Mouse (Mus musculus): ENCODE measurements around the gene Cd164. TPM values are rescaled to one million over a fixed set of nuclear protein-coding genes. Genes with fewer than 3 reads are reported as not detected.

The Cd164 gene
- polyA plus RNA-seq, 1 experiment from 2014 or later = 196 TPM

DNA sequence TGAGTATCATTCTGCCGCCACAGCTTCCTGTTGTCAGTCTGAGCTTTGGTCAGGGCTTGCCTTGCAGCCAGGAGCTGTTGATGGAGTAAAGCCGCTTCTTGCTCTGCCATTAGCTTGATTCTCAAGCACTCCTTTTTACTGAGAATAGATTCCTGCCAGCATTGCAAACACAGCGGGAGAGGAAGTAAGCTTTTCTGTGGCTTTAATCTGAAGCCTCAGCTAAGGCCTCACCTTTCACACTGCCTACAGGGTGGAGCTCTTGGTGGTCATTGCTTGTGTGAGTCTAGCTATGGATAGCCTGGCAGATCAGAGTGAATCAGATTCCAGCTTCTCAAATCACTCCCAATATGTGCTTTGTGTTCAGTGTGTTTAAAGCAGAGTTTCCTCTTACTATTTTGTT, 33.1 kb downstream of the Cd164 start:
- H3K4me2 ChIP-seq (ENCODE audit: low read depth, low read length) = no peak overlapping the region
- H3K27ac ChIP-seq (ENCODE audit: low read length) = peak overlapping the region; percentile 59; the same call in 1 of the 2 replicates
- H3K36me3 ChIP-seq (ENCODE audit: control insufficient read depth, insufficient read depth) = peaks cover 3% of the 10 kb centered on the region; the same call in 1 of the 2 replicates
- no peak overlapping the region for H3K4me3 ChIP-seq (ENCODE audit: low read length)
- H3K9me3 ChIP-seq (replicated peaks; ENCODE audit: control insufficient read depth, low read length) = peaks cover 11% of the 10 kb centered on the region
- WGBS = 40% methylated on average over 3 of the region's 3 CpGs
- no peak for ATAC-seq (replicated peaks; ENCODE audit: extremely low read depth, insufficient read depth, low FRiP score)
- no peaks in the 10 kb centered on the region for H3K27me3 ChIP-seq (ENCODE audit: control insufficient read depth, insufficient read depth, low read length)
- H3K9ac ChIP-seq (ENCODE audit: low read length) = no peak overlapping the region
- H3K4me1 ChIP-seq (ENCODE audit: control insufficient read depth, insufficient read depth, low read length) = peaks cover 8% of the 10 kb centered on the region

DNA sequence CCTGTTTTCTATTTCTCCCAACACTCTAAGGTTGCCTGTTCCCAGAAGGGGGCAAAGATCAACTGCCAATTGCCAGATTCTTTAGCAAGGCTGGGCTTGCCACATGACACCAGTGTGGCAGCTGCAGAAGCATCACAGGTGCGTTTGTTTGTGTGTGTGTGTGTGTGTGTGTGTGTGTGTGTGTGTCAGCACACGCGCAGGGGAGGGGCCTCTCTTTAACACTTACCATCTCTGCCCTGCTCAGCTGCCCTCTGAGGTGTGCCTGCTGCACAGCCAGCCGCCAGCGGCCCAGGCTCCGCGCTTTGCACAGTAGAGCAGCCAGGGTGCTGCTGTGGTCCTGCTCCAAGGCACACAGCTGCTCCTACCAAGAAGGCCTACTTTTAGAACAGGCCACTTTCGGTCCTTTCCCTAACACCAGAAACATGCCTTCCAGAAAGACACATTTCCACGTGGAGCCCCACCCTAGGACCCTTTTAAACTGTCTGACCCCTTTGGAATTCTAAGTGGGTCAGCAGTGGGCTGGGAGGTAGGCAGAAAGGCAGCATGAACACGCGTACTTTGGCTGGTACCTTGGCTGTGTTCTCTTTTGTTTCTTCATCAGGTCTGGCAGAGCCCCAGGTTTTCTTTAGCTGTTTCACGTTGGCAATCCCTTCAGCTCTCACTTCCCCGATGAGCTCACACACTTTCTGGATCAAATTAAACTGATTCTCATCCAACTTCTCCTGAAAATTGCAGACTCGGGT, 33.8 kb downstream of the Cd164 start:
- no peak overlapping the region for H3K4me2 ChIP-seq (ENCODE audit: low read depth, low read length)
- peak overlapping the region; percentile 61 for H3K27ac ChIP-seq (ENCODE audit: low read length)
- no peak overlapping the region for H3K4me3 ChIP-seq (ENCODE audit: low read length)
- H3K9ac ChIP-seq (ENCODE audit: low read length) = no peak overlapping the region
- peaks cover 11% of the 10 kb centered on the region for H3K9me3 ChIP-seq (replicated peaks; ENCODE audit: control insufficient read depth, low read length)
- H3K4me1 ChIP-seq (ENCODE audit: control insufficient read depth, insufficient read depth, low read length) = peaks cover 8% of the 10 kb centered on the region
- 39% methylated on average over 14 of the region's 14 CpGs for WGBS
- ATAC-seq (replicated peaks; ENCODE audit: extremely low read depth, insufficient read depth, low FRiP score) = peak; percentile 72
- no peaks in the 10 kb centered on the region for H3K27me3 ChIP-seq (ENCODE audit: control insufficient read depth, insufficient read depth, low read length)
- H3K36me3 ChIP-seq (ENCODE audit: control insufficient read depth, insufficient read depth) = peaks cover 3% of the 10 kb centered on the region; the same call in 1 of the 2 replicates

DNA sequence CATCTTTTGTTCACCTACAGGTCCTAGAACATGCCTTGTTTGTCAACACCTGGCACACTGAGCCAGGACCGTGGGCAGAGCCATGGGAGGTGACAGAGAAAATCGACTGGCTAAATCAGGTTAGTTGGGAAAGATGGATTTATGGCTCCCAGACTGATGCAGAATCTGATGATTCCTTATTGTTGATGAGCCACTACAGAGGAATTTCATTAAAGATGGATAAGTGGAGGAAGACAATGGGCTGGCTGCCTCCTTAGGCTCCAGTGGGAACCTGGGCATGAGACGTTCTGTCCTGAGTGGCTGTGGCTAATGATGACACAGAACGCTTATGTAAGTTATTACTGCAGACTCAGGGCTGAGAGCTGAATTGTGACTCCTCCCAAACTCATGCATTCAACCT, 34.5 kb downstream of the Cd164 start:
- H3K9ac ChIP-seq (ENCODE audit: low read length) = no peak overlapping the region
- 70% methylated on average over 4 of the region's 4 CpGs for WGBS
- H3K36me3 ChIP-seq (ENCODE audit: control insufficient read depth, insufficient read depth) = peaks cover 3% of the 10 kb centered on the region; the same call in 1 of the 2 replicates
- H3K4me1 ChIP-seq (ENCODE audit: control insufficient read depth, insufficient read depth, low read length) = peaks cover 8% of the 10 kb centered on the region
- H3K9me3 ChIP-seq (replicated peaks; ENCODE audit: control insufficient read depth, low read length) = peaks cover 8% of the 10 kb centered on the region
- ATAC-seq (replicated peaks; ENCODE audit: extremely low read depth, insufficient read depth, low FRiP score) = no peak
- H3K27ac ChIP-seq (ENCODE audit: low read length) = peak overlapping the region; percentile 61
- no peaks in the 10 kb centered on the region for H3K27me3 ChIP-seq (ENCODE audit: control insufficient read depth, insufficient read depth, low read length)
- H3K4me2 ChIP-seq (ENCODE audit: low read depth, low read length) = no peak overlapping the region
- no peak overlapping the region for H3K4me3 ChIP-seq (ENCODE audit: low read length)

DNA sequence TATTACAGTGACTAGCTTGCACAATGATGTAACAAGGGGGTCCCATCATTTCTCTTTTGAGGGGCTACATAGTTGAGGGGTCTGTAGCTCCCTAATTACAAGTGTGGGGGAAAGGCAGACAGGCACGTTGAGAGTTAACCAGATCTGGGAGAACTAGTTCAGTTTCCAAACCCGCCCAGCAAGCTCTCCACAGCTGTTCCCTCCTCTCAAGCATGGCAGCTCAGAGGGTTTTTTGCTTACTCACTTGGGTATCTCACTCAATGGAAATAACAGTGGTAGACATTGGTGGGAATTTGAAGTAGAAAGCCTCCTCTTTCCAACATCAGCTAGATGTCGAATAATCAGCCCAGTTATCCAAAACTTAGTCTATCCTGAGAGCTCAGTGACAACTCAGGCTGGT, 35.9 kb downstream of the Cd164 start:
- 73% methylated on average over 3 of the region's 3 CpGs for WGBS
- H3K4me1 ChIP-seq (ENCODE audit: control insufficient read depth, insufficient read depth, low read length) = peaks cover 8% of the 10 kb centered on the region
- H3K36me3 ChIP-seq (ENCODE audit: control insufficient read depth, insufficient read depth) = no peaks in the 10 kb centered on the region
- H3K4me3 ChIP-seq (ENCODE audit: low read length) = no peak overlapping the region
- H3K27ac ChIP-seq (ENCODE audit: low read length) = no peak overlapping the region
- no peak overlapping the region for H3K4me2 ChIP-seq (ENCODE audit: low read depth, low read length)
- no peak for ATAC-seq (replicated peaks; ENCODE audit: extremely low read depth, insufficient read depth, low FRiP score)
- no peaks in the 10 kb centered on the region for H3K27me3 ChIP-seq (ENCODE audit: control insufficient read depth, insufficient read depth, low read length)
- no peak overlapping the region for H3K9ac ChIP-seq (ENCODE audit: low read length)
- H3K9me3 ChIP-seq (replicated peaks; ENCODE audit: control insufficient read depth, low read length) = peaks cover 3% of the 10 kb centered on the region

DNA sequence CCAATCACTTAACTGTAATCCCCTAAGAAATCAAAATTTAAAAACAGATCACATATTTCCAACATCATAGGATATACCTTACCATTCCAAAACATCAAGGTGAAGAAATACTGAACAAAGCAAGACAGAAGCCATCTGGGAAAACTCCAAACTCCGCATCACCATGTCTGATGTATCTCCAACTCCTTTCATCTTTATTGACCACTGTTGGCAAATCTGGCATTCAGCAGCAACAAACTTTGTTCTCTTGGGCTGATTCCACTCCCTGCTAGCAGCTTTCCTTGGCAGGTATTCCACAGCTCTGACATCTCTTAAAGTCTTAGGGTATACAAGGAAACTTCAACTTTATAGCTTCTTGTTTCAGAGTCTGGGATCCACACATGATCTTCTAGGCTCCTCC, 39.2 kb downstream of the Cd164 start:
- 91% methylated on average over 1 of the region's 1 CpGs for WGBS
- no peaks in the 10 kb centered on the region for H3K36me3 ChIP-seq (ENCODE audit: control insufficient read depth, insufficient read depth)
- no peak overlapping the region for H3K4me2 ChIP-seq (ENCODE audit: low read depth, low read length)
- H3K27me3 ChIP-seq (ENCODE audit: control insufficient read depth, insufficient read depth, low read length) = no peaks in the 10 kb centered on the region
- no peak for ATAC-seq (replicated peaks; ENCODE audit: extremely low read depth, insufficient read depth, low FRiP score)
- no peak overlapping the region for H3K9ac ChIP-seq (ENCODE audit: low read length)
- peaks cover 11% of the 10 kb centered on the region for H3K9me3 ChIP-seq (replicated peaks; ENCODE audit: control insufficient read depth, low read length)
- peaks cover 9% of the 10 kb centered on the region for H3K4me1 ChIP-seq (ENCODE audit: control insufficient read depth, insufficient read depth, low read length)
- no peak overlapping the region for H3K4me3 ChIP-seq (ENCODE audit: low read length)
- no peak overlapping the region for H3K27ac ChIP-seq (ENCODE audit: low read length)

DNA sequence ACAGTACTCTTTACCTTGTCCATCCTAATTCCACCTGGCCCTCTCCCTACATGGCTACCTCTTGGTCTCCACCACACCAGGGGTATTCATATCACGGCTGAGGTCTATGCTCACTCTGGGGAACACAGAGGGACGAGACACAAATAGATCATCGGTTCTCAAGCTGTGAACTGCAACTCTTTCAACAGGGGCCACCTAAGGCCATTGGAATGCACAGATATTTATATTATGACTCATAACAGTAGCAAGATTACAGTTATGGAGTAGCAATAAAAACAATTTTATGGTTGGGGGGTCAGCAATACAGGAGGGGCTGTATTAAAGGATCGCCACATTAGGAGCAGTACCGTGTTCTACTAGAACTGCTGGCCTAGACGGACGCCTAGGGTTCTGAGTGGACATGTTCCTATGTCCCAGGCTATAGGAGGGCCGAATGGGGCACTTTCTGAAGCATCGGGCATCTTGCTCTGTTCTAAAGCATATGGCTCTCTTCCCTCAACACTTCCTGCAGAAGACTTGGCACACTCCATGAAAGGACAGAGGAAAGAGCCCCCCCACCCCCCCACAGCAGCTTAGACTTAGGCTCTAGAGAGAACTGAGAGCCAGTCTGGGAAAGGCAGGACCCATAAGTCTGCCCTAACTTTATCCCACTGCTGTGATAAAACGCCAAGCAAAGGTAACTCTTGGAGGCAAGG, 42.6 kb downstream of the Cd164 start:
- 69% methylated on average over 10 of the region's 10 CpGs for WGBS
- H3K4me2 ChIP-seq (ENCODE audit: low read depth, low read length) = no peak overlapping the region
- H3K27me3 ChIP-seq (ENCODE audit: control insufficient read depth, insufficient read depth, low read length) = no peaks in the 10 kb centered on the region
- no peaks in the 10 kb centered on the region for H3K36me3 ChIP-seq (ENCODE audit: control insufficient read depth, insufficient read depth)
- H3K4me3 ChIP-seq (ENCODE audit: low read length) = no peak overlapping the region
- peaks cover 11% of the 10 kb centered on the region for H3K9me3 ChIP-seq (replicated peaks; ENCODE audit: control insufficient read depth, low read length)
- no peak overlapping the region for H3K27ac ChIP-seq (ENCODE audit: low read length)
- no peak for ATAC-seq (replicated peaks; ENCODE audit: extremely low read depth, insufficient read depth, low FRiP score)
- H3K4me1 ChIP-seq (ENCODE audit: control insufficient read depth, insufficient read depth, low read length) = peaks cover 13% of the 10 kb centered on the region
- H3K9ac ChIP-seq (ENCODE audit: low read length) = no peak overlapping the region

DNA sequence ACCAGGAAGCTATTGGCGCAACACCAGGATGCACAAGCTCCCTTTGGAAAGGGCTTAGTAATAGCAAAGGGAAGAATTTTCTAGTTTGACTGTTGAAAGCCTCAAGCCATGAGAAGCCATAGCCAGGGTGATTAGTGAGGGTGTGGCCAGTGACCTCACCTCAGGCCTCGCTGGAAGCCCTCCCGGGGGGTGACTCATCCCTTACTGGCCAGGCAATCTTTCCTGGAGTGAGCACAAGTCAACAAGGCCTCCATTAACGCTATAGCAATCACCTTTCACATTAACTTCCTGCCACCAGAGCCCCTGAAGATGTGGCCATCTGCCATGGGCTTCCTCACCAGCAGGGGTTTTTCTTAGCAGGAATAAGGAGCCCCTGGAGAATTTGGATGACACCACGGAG, 45.9 kb downstream of the Cd164 start:
- Histone ChIP-seq H3K27ac (ENCODE audit: low read length) (no peak overlapping the region), H3K4me3 (ENCODE audit: low read length) (no peak overlapping the region), H3K9me3 (replicated peaks; ENCODE audit: control insufficient read depth, low read length) (peaks cover 8% of the 10 kb centered on the region), H3K9ac (ENCODE audit: low read length) (no peak overlapping the region), H3K4me1 (ENCODE audit: control insufficient read depth, insufficient read depth, low read length) (peaks cover 13% of the 10 kb centered on the region), H3K36me3 (ENCODE audit: control insufficient read depth, insufficient read depth) (no peaks in the 10 kb centered on the region), H3K27me3 (ENCODE audit: control insufficient read depth, insufficient read depth, low read length) (no peaks in the 10 kb centered on the region), H3K4me2 (ENCODE audit: low read depth, low read length) (no peak overlapping the region)
- ATAC-seq (replicated peaks; ENCODE audit: extremely low read depth, insufficient read depth, low FRiP score) = 0 out of 2 replicates have a peak, but pooled peaks have one; percentile 49
- WGBS = 22% methylated on average over 5 of the region's 5 CpGs

DNA sequence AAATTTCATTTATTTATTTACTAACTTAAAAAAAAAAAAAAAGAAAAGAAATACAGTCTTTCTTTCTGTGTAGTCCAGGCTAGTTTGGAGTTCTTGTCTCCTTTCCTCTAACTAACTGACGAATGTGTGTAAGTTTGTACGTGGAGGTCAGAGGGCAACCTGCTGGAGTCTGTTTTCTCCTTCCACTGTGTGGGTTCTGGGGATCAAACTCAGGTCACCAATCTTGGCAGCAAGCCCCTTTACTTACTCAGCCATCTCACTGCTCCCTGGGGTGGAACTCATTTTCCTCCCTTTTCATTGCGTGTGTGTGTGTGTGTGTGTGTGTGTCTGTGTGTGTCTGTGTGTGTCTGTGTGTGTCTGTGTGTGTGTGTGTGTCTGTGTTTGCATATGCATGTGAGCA, 49.1 kb downstream of the Cd164 start:
- Histone ChIP-seq H3K4me1 (ENCODE audit: control insufficient read depth, insufficient read depth, low read length) (peaks cover 19% of the 10 kb centered on the region), H3K9ac (ENCODE audit: low read length) (no peak overlapping the region), H3K27me3 (ENCODE audit: control insufficient read depth, insufficient read depth, low read length) (no peaks in the 10 kb centered on the region), H3K36me3 (ENCODE audit: control insufficient read depth, insufficient read depth) (no peaks in the 10 kb centered on the region), H3K4me3 (ENCODE audit: low read length) (no peak overlapping the region), H3K27ac (ENCODE audit: low read length) (no peak overlapping the region), H3K9me3 (replicated peaks; ENCODE audit: control insufficient read depth, low read length) (no peaks in the 10 kb centered on the region), H3K4me2 (ENCODE audit: low read depth, low read length) (no peak overlapping the region)
- WGBS = 45% methylated on average over 3 of the region's 3 CpGs
- ATAC-seq (replicated peaks; ENCODE audit: extremely low read depth, insufficient read depth, low FRiP score) = no peak

DNA sequence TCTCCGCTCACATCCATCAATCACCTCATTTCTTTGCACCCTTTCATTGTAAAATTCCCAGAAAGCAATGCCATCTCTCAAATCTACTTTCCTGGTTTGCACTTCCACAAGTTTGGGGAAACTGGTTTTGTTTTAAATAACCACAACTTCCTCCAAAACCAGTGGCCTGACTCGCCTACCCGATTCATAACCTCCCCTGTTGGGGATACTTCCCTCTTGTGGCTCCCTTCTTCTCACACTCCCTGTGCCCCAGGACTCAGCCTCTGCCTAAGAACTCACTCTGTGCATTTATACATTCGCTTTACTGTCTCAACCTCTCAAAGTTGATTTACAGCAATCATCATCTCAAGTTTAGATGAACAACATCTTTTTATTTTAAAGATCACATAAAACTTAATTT, 51.9 kb downstream of the Cd164 start:
- Histone ChIP-seq H3K27me3 (ENCODE audit: control insufficient read depth, insufficient read depth, low read length) (no peaks in the 10 kb centered on the region), H3K9me3 (replicated peaks; ENCODE audit: control insufficient read depth, low read length) (no peaks in the 10 kb centered on the region), H3K4me1 (ENCODE audit: control insufficient read depth, insufficient read depth, low read length) (peaks cover 18% of the 10 kb centered on the region), H3K4me3 (ENCODE audit: low read length) (no peak overlapping the region), H3K4me2 (ENCODE audit: low read depth, low read length) (no peak overlapping the region), H3K36me3 (ENCODE audit: control insufficient read depth, insufficient read depth) (no peaks in the 10 kb centered on the region), H3K27ac (ENCODE audit: low read length) (no peak overlapping the region), H3K9ac (ENCODE audit: low read length) (no peak overlapping the region)
- WGBS = 79% methylated on average over 4 of the region's 4 CpGs
- ATAC-seq (replicated peaks; ENCODE audit: extremely low read depth, insufficient read depth, low FRiP score) = no peak
